Mouse (Mus musculus) liver, postnatal 0 days (tissue): ENCODE results near the gene Pdzd2. TPM values are rescaled to one million over a fixed set of nuclear protein-coding genes. Genes with fewer than 3 reads are reported as not detected.

ENCODE experiments used
- ATAC-seq: fragments of 200-750 bp; cut with Nextera tagmentation; 2 replicates; pipeline ENCODE4 v1.8.0; 2017; ENCODE audit warnings: mild to moderate bottlenecking, moderate library complexity
- DNase-seq: peaks from one replicate; pipeline ENCODE4 v3.0.0-alpha.2; 2016
- H3K27ac ChIP-seq: fragments of 300-500 bp; sonication (generic); 2 replicates; pipeline ENCODE4 v1.5.1; 2014; ENCODE audit warnings: antibody characterized with exemption, moderate library complexity, mild to moderate bottlenecking, low read depth
- H3K27me3 ChIP-seq: fragments of 300-500 bp; sonication (generic); 2 replicates; pipeline ENCODE4 v1.6.1; 2014; ENCODE audit warnings: low read length, control low read depth, mixed read lengths; ENCODE audit not compliant: insufficient read depth
- H3K36me3 ChIP-seq: fragments of 300-500 bp; sonication (generic); replicated peaks from 2 replicates; pipeline ENCODE4 v1.6.1; 2014; ENCODE audit warnings: mild to moderate bottlenecking, control low read depth, low read length, moderate library complexity, mixed read lengths; ENCODE audit not compliant: insufficient read depth
- H3K4me1 ChIP-seq: fragments of 300-500 bp; sonication (generic); 2 replicates; pipeline ENCODE4 v1.6.1; 2014; ENCODE audit warnings: antibody characterized with exemption, mild to moderate bottlenecking, control low read depth; ENCODE audit not compliant: insufficient read depth
- H3K4me2 ChIP-seq: fragments of 300-500 bp; sonication (generic); 2 replicates; pipeline ENCODE4 v1.6.1; 2014; ENCODE audit warnings: low read depth, mild to moderate bottlenecking, low read length, moderate library complexity, mixed read lengths
- H3K4me3 ChIP-seq: fragments of 300-500 bp; sonication (generic); 2 replicates; pipeline ENCODE4 v1.5.1; 2014; ENCODE audit warnings: low read depth, low read length
- H3K9ac ChIP-seq: fragments of 300-500 bp; sonication (generic); replicated peaks from 2 replicates; pipeline ENCODE4 v1.6.1; 2014; ENCODE audit warnings: mild to moderate bottlenecking, moderate library complexity
- H3K9me3 ChIP-seq: fragments of 300-500 bp; sonication (generic); 2 replicates; pipeline ENCODE4 v1.6.1; 2016; ENCODE audit warnings: mild to moderate bottlenecking, control low read depth, low read length, mixed read lengths
- CTCF ChIP-seq: sonication (generic); IDR thresholded peaks from 2 replicates; pipeline ENCODE4 v1.5.1; 2016; ENCODE audit warnings: antibody characterized with exemption, low read depth
- EP300 ChIP-seq: IDR thresholded peaks from 2 replicates; pipeline ENCODE4 v1.6.1; 2016; ENCODE audit warnings: antibody characterized with exemption, low read depth, mild to moderate bottlenecking
- WGBS: fragments of 180-500 bp; shearing (Covaris S2); extraction: QIAGEN DNeasy Blood & Tissue Kit; methylation state at CpG from one replicate; pipeline ENCODE4 v1.1.7; 2014; ENCODE audit not compliant: insufficient replicate concordance; 5-methylcytosine and 5-hydroxymethylcytosine counted together
- polyA plus RNA-seq: library from polyadenylated mRNA; unstranded; fragments of >200 nt; fragmentation: Nextera tagmentation; extraction: Ambion mirVana; gene quantifications from 2 replicates; pipeline ENCODE4 v1.2.1, GENCODE M21; 2015

The Pdzd2 gene
- polyA plus RNA-seq, 1 experiment from 2014 or later = 1.3 TPM

GRCm38 (mm10) chr15:12665946-12666345 is 73.8 kb downstream of the Pdzd2 start:
- 90% methylated on average over 6 of the region's 6 CpGs for WGBS
- H3K9ac ChIP-seq = no peak overlapping the region
- ATAC-seq = no peak
- H3K27ac ChIP-seq = no peak overlapping the region
- H3K27me3 ChIP-seq = no peaks in the 10 kb centered on the region
- no peaks in the 10 kb centered on the region for H3K9me3 ChIP-seq
- H3K4me3 ChIP-seq = no peak overlapping the region
- H3K4me2 ChIP-seq = no peak overlapping the region
- DNase-seq = no peak
- H3K36me3 ChIP-seq = no peaks in the 10 kb centered on the region
- TF ChIP-seq CTCF = no peak
- no peak for TF ChIP-seq EP300
- H3K4me1 ChIP-seq = no peaks in the 10 kb centered on the region

- Histone ChIP-seq H3K4me1 (no peaks in the 10 kb centered on the region), H3K27me3 (no peaks in the 10 kb centered on the region), H3K4me2 (no peak overlapping the region), H3K9ac (no peak overlapping the region), H3K27ac (no peak overlapping the region), H3K4me3 (no peak overlapping the region), H3K36me3 (no peaks in the 10 kb centered on the region), H3K9me3 (no peaks in the 10 kb centered on the region)
- 86% methylated on average over 9 of the region's 9 CpGs for WGBS
- ATAC-seq (no peak), DNase-seq (no peak)
- TF ChIP-seq CTCF = no peak
- TF ChIP-seq EP300 = no peak
These were observed 76.4 kb downstream of the Pdzd2 start for GRCm38 (mm10) chr15:12663351-12663750.

GRCm38 (mm10) chr15:12660320-12660719 is 79.4 kb downstream of the Pdzd2 start:
- Histone ChIP-seq H3K4me3 (no peak overlapping the region), H3K9ac (no peak overlapping the region), H3K9me3 (no peaks in the 10 kb centered on the region), H3K4me1 (no peaks in the 10 kb centered on the region), H3K27me3 (no peaks in the 10 kb centered on the region), H3K4me2 (no peak overlapping the region), H3K27ac (no peak overlapping the region), H3K36me3 (no peaks in the 10 kb centered on the region)
- no peak for DNase-seq
- no peak for TF ChIP-seq CTCF
- no peak for TF ChIP-seq EP300
- WGBS = 71% methylated on average over 9 of the region's 9 CpGs
- no peak for ATAC-seq

- no peaks in the 10 kb centered on the region for H3K27me3 ChIP-seq
- H3K27ac ChIP-seq = no peak overlapping the region
- no peak overlapping the region for H3K4me3 ChIP-seq
- H3K4me2 ChIP-seq = no peak overlapping the region
- WGBS = 70% methylated on average over 6 of the region's 6 CpGs
- no peaks in the 10 kb centered on the region for H3K36me3 ChIP-seq
- no peak for DNase-seq
- TF ChIP-seq EP300 (no peak), CTCF (no peak)
- H3K9me3 ChIP-seq = no peaks in the 10 kb centered on the region
- ATAC-seq = no peak
- H3K9ac ChIP-seq = no peak overlapping the region
- no peaks in the 10 kb centered on the region for H3K4me1 ChIP-seq
These were observed 83.6 kb downstream of the Pdzd2 start for GRCm38 (mm10) chr15:12655959-12656662.

GRCm38 (mm10) chr15:12655316-12655715 is 84.4 kb downstream of the Pdzd2 start:
- no peaks in the 10 kb centered on the region for H3K27me3 ChIP-seq
- 81% methylated on average over 7 of the region's 7 CpGs for WGBS
- no peaks in the 10 kb centered on the region for H3K4me1 ChIP-seq
- H3K4me3 ChIP-seq = no peak overlapping the region
- no peaks in the 10 kb centered on the region for H3K9me3 ChIP-seq
- DNase-seq (no peak), ATAC-seq (no peak)
- TF ChIP-seq EP300 (no peak), CTCF (no peak)
- no peak overlapping the region for H3K4me2 ChIP-seq
- H3K27ac ChIP-seq = no peak overlapping the region
- no peak overlapping the region for H3K9ac ChIP-seq
- no peaks in the 10 kb centered on the region for H3K36me3 ChIP-seq

- Histone ChIP-seq H3K9ac (no peak overlapping the region), H3K9me3 (no peaks in the 10 kb centered on the region), H3K4me2 (no peak overlapping the region), H3K4me3 (no peak overlapping the region), H3K27ac (no peak overlapping the region), H3K36me3 (no peaks in the 10 kb centered on the region), H3K27me3 (no peaks in the 10 kb centered on the region), H3K4me1 (no peaks in the 10 kb centered on the region)
- TF ChIP-seq CTCF = no peak
- TF ChIP-seq EP300 = no peak
- 79% methylated on average over 15 of the region's 15 CpGs for WGBS
- DNase-seq (no peak), ATAC-seq (no peak)
These were observed 87.2 kb downstream of the Pdzd2 start for GRCm38 (mm10) chr15:12652336-12653031.
